Mouse (Mus musculus) limb, embryonic 13.5 days (tissue): ENCODE data around the gene Ciita. TPM values are rescaled to one million over a fixed set of nuclear protein-coding genes. Genes with fewer than 3 reads are reported as not detected.
A peak's percentile ranks its signal among the peaks of the same experiment; 100 is the strongest.

Experiments used
- ATAC-seq: fragments of 200-750 bp; cut with Nextera tagmentation; 2 replicates; pipeline ENCODE4 v1.8.0; 2017; ENCODE audit warnings: low read depth, moderate number of reproducible peaks, moderate TSS enrichment; ENCODE audit not compliant: low FRiP score
- H3K27ac ChIP-seq: fragments of 300-500 bp; sonication (generic); 2 replicates; pipeline ENCODE4 v1.5.1; 2015; ENCODE audit warnings: inconsistent platforms, mild to moderate bottlenecking, moderate library complexity
- H3K27me3 ChIP-seq: fragments of 300-500 bp; sonication (generic); 2 replicates; pipeline ENCODE4 v1.6.1; 2015; ENCODE audit warnings: mild to moderate bottlenecking, inconsistent platforms
- H3K36me3 ChIP-seq: fragments of 300-500 bp; sonication (generic); 2 replicates; pipeline ENCODE4 v1.6.1; 2015; ENCODE audit warnings: inconsistent platforms, mild to moderate bottlenecking, moderate library complexity
- H3K4me1 ChIP-seq: fragments of 300-500 bp; sonication (generic); 2 replicates; pipeline ENCODE4 v1.6.1; 2015; ENCODE audit warnings: inconsistent platforms
- H3K4me2 ChIP-seq: fragments of 300-500 bp; sonication (generic); replicated peaks from 2 replicates; pipeline ENCODE4 v1.6.1; 2015; ENCODE audit warnings: inconsistent platforms, mild to moderate bottlenecking, moderate library complexity
- H3K4me3 ChIP-seq: fragments of 300-500 bp; sonication (generic); 2 replicates; pipeline ENCODE4 v1.5.1; 2015; ENCODE audit warnings: moderate library complexity, mild to moderate bottlenecking, inconsistent platforms
- H3K9ac ChIP-seq: fragments of 300-500 bp; sonication (generic); 2 replicates; pipeline ENCODE4 v1.6.1; 2015; ENCODE audit warnings: mild to moderate bottlenecking, inconsistent platforms
- H3K9me3 ChIP-seq: fragments of 300-500 bp; sonication (generic); 2 replicates; pipeline ENCODE4 v1.6.1; 2016; ENCODE audit warnings: inconsistent platforms
- WGBS: fragments of 180-500 bp; shearing (Covaris S2); methylation state at CpG from one replicate; pipeline ENCODE4 v1.1.7; 2015; 5-methylcytosine and 5-hydroxymethylcytosine counted together
- polyA plus RNA-seq: library from polyadenylated mRNA; unstranded; fragments of >200 nt; fragmentation: Nextera tagmentation; extraction: Ambion mirVana; gene quantifications from 2 replicates; pipeline ENCODE4 v1.2.1, GENCODE M21; 2015

Ciita gene
- polyA plus RNA-seq, 1 experiment from 2014 or later: 0.37 TPM

DNA sequence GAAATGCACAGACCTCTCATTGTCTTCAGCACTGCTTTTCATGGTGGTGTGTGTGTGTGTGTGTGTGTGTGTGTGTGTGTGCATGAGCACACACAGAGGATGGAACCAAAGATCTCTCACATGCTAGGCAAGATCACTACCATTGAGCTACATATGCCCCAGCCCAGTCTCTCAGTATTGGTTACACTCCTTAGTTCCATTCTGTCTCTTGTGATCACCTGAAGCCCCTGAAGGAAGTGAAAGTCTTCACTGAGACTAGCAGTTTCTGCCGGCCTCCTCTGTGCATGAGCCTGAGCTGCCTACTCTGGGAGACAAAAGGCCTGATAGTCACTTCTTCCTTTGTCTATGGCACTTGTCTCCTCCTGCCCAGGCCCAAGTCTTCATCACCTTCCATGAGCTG is 19.3 kb downstream of the Ciita start:
- Histone ChIP-seq H3K27ac (no peak overlapping the region), H3K9ac (no peak overlapping the region), H3K27me3 (peaks cover 11% of the 10 kb centered on the region; the same call in 1 of the 2 replicates), H3K4me1 (peaks cover 6% of the 10 kb centered on the region), H3K36me3 (no peaks in the 10 kb centered on the region), H3K4me2 (no peak overlapping the region), H3K9me3 (no peaks in the 10 kb centered on the region), H3K4me3 (no peak overlapping the region)
- 41% methylated on average over 1 of the region's 1 CpGs for whole genome bisulfite sequencing
- ATAC-seq: no peak

DNA sequence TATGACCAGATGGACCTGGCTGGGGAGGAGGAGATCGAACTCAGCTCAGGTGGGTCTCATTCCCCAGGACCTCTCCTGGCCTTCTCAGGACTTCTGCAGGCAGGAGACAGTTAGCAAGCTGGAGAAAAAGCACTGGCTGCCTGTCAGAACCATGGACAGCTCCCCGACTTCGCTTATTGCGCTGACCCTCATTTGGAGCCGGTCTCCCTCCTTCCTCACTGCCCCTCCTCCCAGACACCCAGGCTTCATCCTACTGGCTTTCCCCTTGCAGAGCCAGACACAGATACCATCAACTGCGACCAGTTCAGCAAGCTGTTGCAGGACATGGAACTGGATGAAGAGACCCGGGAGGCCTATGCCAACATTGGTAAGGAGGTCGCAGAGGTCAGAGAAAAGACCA is 22.0 kb downstream of the Ciita start:
- Histone ChIP-seq H3K27ac (no peak overlapping the region), H3K4me1 (peaks cover 6% of the 10 kb centered on the region), H3K9me3 (no peaks in the 10 kb centered on the region), H3K4me2 (no peak overlapping the region), H3K4me3 (no peak overlapping the region), H3K9ac (no peak overlapping the region), H3K36me3 (no peaks in the 10 kb centered on the region), H3K27me3 (peaks cover 14% of the 10 kb centered on the region; the same call in 1 of the 2 replicates)
- ATAC-seq: peak; percentile 51; the same call in 1 of the 2 replicates
- 10% methylated on average over 8 of the region's 8 CpGs for WGBS

DNA sequence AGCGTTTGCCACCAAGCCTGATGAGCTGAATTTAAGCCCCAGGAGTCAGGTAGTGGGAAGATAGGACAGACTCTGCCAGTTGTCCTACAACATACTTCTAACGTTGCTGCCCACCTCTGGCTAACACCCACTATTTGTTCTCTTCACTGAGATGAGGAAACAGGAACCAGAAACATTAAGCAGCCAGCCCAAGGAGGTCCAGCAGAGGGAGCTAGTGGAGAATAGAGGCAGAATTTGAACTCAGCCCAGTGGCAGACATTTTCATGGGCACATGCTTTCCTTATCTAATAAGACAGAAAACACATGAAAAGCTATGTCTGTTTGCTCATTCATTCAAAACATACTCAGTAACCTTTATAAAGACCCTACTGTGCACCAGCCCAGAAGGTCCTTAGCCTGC is 23.2 kb downstream of the Ciita start:
- Histone ChIP-seq H3K27me3 (peaks cover 14% of the 10 kb centered on the region; the same call in 1 of the 2 replicates), H3K4me1 (peaks cover 4% of the 10 kb centered on the region), H3K9ac (no peak overlapping the region), H3K4me3 (no peak overlapping the region), H3K27ac (no peak overlapping the region), H3K36me3 (no peaks in the 10 kb centered on the region), H3K9me3 (no peaks in the 10 kb centered on the region), H3K4me2 (no peak overlapping the region)
- no peak for ATAC-seq
- 58% methylated on average over 2 of the region's 2 CpGs for WGBS

DNA sequence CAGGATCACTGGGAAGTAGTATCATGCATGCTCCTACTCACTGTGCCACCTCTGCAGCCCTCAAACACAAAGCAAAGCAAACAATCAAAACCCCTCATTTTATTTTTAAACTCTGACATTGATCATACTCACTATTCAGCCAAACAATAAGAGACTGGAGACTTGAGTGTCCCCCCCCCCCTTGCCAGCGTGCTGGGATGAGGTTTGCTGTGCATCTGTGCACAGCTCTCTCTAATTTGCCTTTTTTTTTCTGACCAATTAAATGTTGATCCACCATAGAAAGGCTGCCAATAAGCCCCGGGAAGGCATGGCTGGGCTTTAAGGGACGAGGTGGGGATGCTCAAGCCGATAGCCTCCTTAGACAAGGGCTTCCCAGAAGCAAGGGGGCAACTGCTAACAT is 27.6 kb downstream of the Ciita start:
- no peaks in the 10 kb centered on the region for H3K4me1 ChIP-seq
- no peaks in the 10 kb centered on the region for H3K36me3 ChIP-seq
- H3K27ac ChIP-seq: no peak overlapping the region
- H3K27me3 ChIP-seq: peaks cover 9% of the 10 kb centered on the region; the same call in 1 of the 2 replicates
- H3K9ac ChIP-seq: no peak overlapping the region
- 53% methylated on average over 4 of the region's 4 CpGs for WGBS
- ATAC-seq: no peak
- H3K4me3 ChIP-seq: no peak overlapping the region
- no peak overlapping the region for H3K4me2 ChIP-seq
- no peaks in the 10 kb centered on the region for H3K9me3 ChIP-seq

DNA sequence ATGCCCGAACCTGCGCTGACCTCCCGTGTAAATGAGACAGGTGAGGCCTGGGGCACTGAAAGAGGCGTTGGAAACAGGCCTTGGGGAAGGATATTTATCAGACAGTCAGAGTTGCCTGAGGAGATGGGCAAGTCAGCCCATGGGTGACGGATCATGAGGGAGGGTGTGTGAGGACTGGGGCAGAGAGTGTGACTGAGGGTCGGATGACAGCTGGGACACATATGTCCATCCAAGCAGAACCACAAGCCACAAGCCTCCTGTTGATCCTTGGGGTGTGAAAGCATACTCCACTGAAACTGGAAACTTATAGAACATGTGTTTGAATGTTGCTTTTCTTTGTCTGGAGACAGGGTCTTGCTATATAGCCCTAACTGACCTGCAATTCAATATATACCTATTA is 28.8 kb downstream of the Ciita start:
- no peaks in the 10 kb centered on the region for H3K36me3 ChIP-seq
- no peak overlapping the region for H3K4me3 ChIP-seq
- no peak overlapping the region for H3K4me2 ChIP-seq
- H3K4me1 ChIP-seq: no peaks in the 10 kb centered on the region
- WGBS: 58% methylated on average over 6 of the region's 6 CpGs
- H3K27me3 ChIP-seq: 0 out of 2 replicates have a peak, but pooled peaks cover 3% of the 10 kb centered on the region
- no peak overlapping the region for H3K9ac ChIP-seq
- ATAC-seq: no peak
- H3K9me3 ChIP-seq: no peaks in the 10 kb centered on the region
- H3K27ac ChIP-seq: no peak overlapping the region

DNA sequence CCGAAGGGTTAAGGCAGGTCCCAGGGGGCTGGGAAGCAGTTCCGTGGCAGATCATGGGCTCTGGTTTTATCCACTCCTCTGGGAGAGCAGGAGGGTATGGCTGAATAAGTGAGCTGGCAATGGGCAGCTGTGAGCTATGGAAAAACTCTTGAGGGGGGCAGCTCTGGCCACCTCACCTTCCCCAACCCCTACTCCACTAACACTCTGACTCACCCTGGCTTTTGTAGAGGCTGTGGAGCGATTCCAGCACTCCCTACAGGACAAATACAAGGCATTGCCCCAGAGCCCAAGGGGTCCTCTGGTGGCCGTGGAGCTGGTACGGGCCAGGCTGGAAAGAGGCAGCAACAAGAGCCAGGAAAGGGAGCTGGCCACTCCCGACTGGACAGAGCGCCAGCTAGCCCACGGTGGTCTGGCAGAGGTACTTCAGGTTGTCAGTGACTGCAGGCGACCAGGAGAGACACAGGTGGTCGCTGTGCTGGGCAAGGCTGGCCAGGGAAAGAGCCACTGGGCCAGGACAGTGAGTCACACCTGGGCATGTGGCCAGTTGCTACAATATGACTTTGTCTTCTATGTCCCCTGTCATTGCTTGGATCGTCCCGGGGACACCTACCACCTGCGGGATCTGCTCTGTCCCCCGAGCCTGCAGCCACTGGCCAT is 30.7 kb downstream of the Ciita start:
- H3K27me3 ChIP-seq: no peaks in the 10 kb centered on the region
- ATAC-seq: no peak
- H3K9ac ChIP-seq: no peak overlapping the region
- no peaks in the 10 kb centered on the region for H3K36me3 ChIP-seq
- no peak overlapping the region for H3K4me3 ChIP-seq
- H3K4me1 ChIP-seq: no peaks in the 10 kb centered on the region
- no peak overlapping the region for H3K4me2 ChIP-seq
- no peak overlapping the region for H3K27ac ChIP-seq
- H3K9me3 ChIP-seq: no peaks in the 10 kb centered on the region
- 56% methylated on average over 14 of the region's 14 CpGs for WGBS

DNA sequence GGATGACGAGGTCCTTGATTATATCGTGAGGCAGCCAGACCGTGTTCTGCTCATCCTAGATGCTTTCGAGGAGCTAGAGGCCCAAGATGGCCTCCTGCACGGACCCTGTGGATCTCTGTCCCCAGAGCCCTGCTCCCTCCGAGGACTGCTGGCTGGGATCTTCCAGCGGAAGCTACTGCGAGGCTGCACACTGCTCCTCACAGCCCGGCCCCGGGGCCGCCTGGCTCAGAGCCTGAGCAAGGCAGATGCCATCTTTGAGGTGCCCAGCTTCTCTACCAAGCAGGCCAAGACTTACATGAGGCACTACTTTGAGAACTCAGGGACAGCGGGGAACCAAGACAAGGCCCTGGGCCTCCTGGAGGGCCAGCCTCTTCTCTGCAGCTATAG is 31.3 kb downstream of the Ciita start:
- H3K27ac ChIP-seq: no peak overlapping the region
- no peak overlapping the region for H3K9ac ChIP-seq
- no peaks in the 10 kb centered on the region for H3K4me1 ChIP-seq
- no peak overlapping the region for H3K4me3 ChIP-seq
- no peaks in the 10 kb centered on the region for H3K27me3 ChIP-seq
- H3K36me3 ChIP-seq: no peaks in the 10 kb centered on the region
- 86% methylated on average over 12 of the region's 12 CpGs for WGBS
- H3K9me3 ChIP-seq: no peaks in the 10 kb centered on the region
- no peak for ATAC-seq
- no peak overlapping the region for H3K4me2 ChIP-seq

DNA sequence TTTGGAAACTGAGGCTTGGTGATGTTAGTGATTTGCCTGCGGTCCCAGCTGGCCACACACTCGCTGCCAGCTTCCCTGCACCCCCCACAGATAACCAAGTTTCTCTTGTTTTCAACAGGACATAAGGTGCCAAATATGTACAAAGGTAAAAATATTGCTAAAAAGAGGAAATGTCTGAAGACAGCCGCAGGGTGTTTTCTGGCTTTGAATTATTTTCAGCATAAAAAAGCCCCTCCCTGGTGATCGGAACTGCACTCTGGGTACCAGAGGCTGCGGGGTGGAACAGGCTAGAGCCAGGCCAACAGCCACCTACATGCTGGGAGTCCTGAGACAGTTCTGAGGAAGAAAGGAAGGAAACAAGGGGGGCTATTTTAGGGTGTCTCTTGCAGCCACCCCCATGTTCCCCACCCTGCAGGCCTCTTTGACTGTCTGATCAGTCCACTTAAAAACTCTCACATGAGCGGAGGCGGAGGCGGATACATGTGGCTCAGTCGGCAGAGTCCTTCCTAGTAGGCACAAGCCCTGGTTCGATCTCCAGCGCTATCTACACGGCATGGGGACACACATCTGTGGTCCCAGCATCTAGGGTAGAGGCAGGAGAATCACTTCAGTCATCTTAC is 36.2 kb downstream of the Ciita start:
- Histone ChIP-seq H3K4me1 (no peaks in the 10 kb centered on the region), H3K9ac (no peak overlapping the region), H3K4me3 (no peak overlapping the region), H3K27ac (no peak overlapping the region), H3K4me2 (no peak overlapping the region), H3K27me3 (no peaks in the 10 kb centered on the region), H3K9me3 (no peaks in the 10 kb centered on the region), H3K36me3 (no peaks in the 10 kb centered on the region)
- WGBS: 88% methylated on average over 12 of the region's 12 CpGs
- ATAC-seq: no peak

DNA sequence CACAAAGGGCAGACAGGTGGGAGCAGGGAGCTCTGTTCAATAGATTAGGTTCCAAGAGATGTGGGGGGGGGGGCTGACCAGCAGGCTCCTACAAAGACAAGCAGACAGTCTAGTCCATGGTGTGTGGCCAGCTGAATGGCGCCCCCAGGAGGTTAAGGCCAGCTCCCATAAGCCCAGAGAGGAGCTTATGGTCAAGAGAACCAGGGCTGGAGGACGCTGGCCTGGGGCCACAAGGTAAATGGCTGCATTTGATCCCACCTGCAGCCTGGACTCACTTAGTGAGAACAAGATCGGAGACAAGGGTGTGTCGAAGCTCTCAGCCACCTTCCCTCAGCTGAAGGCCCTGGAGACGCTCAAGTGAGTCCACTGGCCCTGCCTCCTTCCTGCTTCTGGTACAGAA is 38.2 kb downstream of the Ciita start:
- WGBS: 52% methylated on average over 5 of the region's 5 CpGs
- H3K27me3 ChIP-seq: no peaks in the 10 kb centered on the region
- H3K36me3 ChIP-seq: no peaks in the 10 kb centered on the region
- H3K27ac ChIP-seq: no peak overlapping the region
- H3K4me3 ChIP-seq: no peak overlapping the region
- no peak overlapping the region for H3K9ac ChIP-seq
- no peak overlapping the region for H3K4me2 ChIP-seq
- H3K4me1 ChIP-seq: no peaks in the 10 kb centered on the region
- H3K9me3 ChIP-seq: no peaks in the 10 kb centered on the region
- ATAC-seq: no peak

DNA sequence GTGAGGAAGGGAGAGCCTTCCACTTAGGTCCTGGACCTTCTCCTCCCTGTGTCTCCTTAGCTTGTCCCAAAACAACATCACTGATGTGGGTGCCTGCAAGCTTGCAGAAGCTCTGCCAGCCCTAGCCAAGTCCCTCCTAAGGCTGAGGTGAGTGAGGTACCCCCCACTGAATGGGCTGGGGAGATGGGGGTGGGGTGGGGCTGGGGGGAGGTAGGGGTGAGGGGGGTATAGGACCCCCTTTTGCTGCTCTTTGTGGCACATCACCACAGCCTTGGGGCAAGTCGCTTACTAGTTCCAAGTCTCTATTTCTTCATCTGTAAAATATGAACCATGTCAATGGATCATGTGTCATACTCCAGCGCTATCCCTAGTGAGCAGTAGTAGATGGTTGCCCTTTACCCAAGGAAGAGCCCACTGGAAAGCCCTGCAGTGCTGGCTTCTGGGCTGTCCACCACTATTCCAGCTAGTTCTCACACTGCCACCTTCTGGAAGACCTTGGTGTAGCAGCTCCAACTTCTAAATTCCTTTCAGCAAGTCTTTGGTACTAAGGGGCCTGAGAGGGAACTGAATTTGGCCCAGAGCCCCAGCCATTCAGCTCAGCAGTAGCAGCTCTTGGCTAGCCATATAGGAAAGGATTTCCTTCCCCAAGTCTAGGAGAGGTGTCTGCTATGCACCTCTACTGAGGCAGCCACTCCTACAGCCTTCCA is 41.2 kb downstream of the Ciita start:
- no peak overlapping the region for H3K4me2 ChIP-seq
- H3K9ac ChIP-seq: no peak overlapping the region
- WGBS: 46% methylated on average over 2 of the region's 2 CpGs
- no peak overlapping the region for H3K27ac ChIP-seq
- H3K27me3 ChIP-seq: no peaks in the 10 kb centered on the region
- ATAC-seq: peak; percentile 85
- H3K9me3 ChIP-seq: no peaks in the 10 kb centered on the region
- no peak overlapping the region for H3K4me3 ChIP-seq
- no peaks in the 10 kb centered on the region for H3K36me3 ChIP-seq
- H3K4me1 ChIP-seq: no peaks in the 10 kb centered on the region

DNA sequence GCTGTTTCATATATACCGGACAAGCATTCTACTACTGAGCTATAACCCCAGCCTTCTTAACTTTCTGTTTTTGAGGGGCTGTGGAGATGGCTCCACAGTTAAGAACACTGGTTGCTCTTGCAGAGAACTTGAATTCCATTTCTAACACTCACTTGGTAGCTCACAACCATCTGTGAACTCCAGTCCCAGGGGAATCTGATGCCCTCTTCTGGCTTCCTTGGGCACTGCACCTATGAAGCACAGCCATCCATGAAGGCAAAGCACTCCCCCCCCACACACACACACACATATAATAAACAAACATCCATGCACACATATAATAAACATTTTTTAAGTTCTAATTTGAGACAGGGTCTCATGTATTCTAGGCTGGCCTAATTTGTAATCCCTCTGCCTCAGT is 43.0 kb downstream of the Ciita start:
- no peak overlapping the region for H3K4me3 ChIP-seq
- H3K9me3 ChIP-seq: no peaks in the 10 kb centered on the region
- H3K4me2 ChIP-seq: no peak overlapping the region
- no peaks in the 10 kb centered on the region for H3K4me1 ChIP-seq
- H3K27me3 ChIP-seq: no peaks in the 10 kb centered on the region
- ATAC-seq: no peak
- H3K9ac ChIP-seq: no peak overlapping the region
- WGBS: 89% methylated on average over 1 of the region's 1 CpGs
- H3K27ac ChIP-seq: no peak overlapping the region
- H3K36me3 ChIP-seq: no peaks in the 10 kb centered on the region

DNA sequence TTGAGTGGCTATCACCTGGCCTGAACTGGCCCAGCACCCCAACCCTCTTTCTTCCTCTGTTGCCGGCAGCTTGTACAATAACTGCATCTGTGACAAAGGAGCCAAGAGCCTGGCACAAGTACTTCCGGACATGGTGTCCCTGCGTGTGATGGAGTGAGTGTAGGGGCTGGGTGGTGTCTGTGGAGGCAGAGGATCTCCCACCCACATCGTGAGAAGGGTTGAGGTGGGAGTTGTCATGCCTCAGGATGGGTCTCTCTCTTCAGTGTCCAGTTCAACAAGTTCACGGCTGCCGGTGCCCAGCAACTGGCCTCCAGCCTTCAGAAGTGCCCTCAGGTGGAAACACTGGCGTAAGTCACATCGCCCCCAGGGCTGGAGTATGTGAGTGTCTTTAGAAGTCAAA is 43.8 kb downstream of the Ciita start:
- no peaks in the 10 kb centered on the region for H3K27me3 ChIP-seq
- no peaks in the 10 kb centered on the region for H3K36me3 ChIP-seq
- H3K9me3 ChIP-seq: no peaks in the 10 kb centered on the region
- H3K27ac ChIP-seq: no peak overlapping the region
- H3K4me1 ChIP-seq: no peaks in the 10 kb centered on the region
- 88% methylated on average over 8 of the region's 8 CpGs for WGBS
- no peak overlapping the region for H3K9ac ChIP-seq
- ATAC-seq: no peak
- H3K4me2 ChIP-seq: no peak overlapping the region
- H3K4me3 ChIP-seq: no peak overlapping the region
